Mouse (Mus musculus) midbrain, embryonic 10.5 days (tissue): ENCODE data around the gene Aip. TPM values are rescaled to one million over a fixed set of nuclear protein-coding genes. Genes with fewer than 3 reads are reported as not detected.
"Not testable (repeated sequence)": the region's sequence is repeated elsewhere in the genome, so short reads cannot be mapped to it uniquely, and the experiment has no call there.

ENCODE experiments used
- DNase-seq: peaks from one replicate; pipeline ENCODE4 v3.0.0-alpha.2; 2017; ENCODE audit warnings: low spot score
- H3K27ac ChIP-seq: fragments of 300-500 bp; sonication (generic); replicated peaks from 2 replicates; pipeline ENCODE4 v1.5.1; 2016; ENCODE audit warnings: mild to moderate bottlenecking
- H3K27me3 ChIP-seq: fragments of 300-500 bp; sonication (generic); 2 replicates; pipeline ENCODE4 v1.6.1; 2016; ENCODE audit warnings: low read depth, mild to moderate bottlenecking; ENCODE audit not compliant: poor library complexity, severe bottlenecking
- H3K36me3 ChIP-seq: fragments of 300-500 bp; sonication (generic); 2 replicates; pipeline ENCODE4 v1.6.1; 2016; ENCODE audit warnings: mild to moderate bottlenecking, moderate library complexity
- H3K4me1 ChIP-seq: fragments of 300-500 bp; sonication (generic); 2 replicates; pipeline ENCODE4 v1.6.1; 2016
- H3K4me3 ChIP-seq: fragments of 300-500 bp; sonication (generic); 2 replicates; pipeline ENCODE4 v1.5.1; 2016; ENCODE audit warnings: mild to moderate bottlenecking, moderate library complexity
- H3K9me3 ChIP-seq: fragments of 300-500 bp; sonication (generic); replicated peaks from 2 replicates; pipeline ENCODE4 v1.6.1; 2016; ENCODE audit warnings: mild to moderate bottlenecking
- WGBS: fragments of 180-500 bp; shearing (Covaris S2); methylation state at CpG from one replicate; pipeline ENCODE4 v1.1.7; 2016; 5-methylcytosine and 5-hydroxymethylcytosine counted together
- polyA plus RNA-seq: library from polyadenylated mRNA; unstranded; fragments of >200 nt; fragmentation: Nextera tagmentation; extraction: Ambion mirVana; gene quantifications from 2 replicates; pipeline ENCODE4 v1.2.1, GENCODE M21; 2016

The Aip gene
- polyA plus RNA-seq, 1 experiment from 2014 or later: 60.6 TPM

DNA sequence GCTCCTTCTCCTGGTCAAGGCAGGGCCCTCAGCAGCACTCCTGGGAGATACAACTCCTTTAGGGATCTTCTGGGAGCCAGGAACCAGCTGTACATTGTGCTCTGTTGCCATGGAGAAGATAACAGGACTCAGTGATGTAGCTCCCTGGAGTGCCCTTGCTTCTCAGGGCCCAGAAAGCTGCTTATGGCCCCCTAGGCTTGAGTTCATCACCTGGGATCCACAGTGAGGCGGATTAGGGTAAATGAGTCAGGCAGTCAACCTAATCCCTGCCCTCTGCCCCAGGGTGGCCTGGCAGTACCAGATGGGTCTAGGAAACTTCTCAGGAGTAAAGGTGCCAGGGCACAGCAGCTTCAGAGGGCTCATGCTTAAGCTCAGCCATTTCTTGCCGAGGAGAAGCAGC, 13.8 kb upstream of the Aip start, which contains the start of gene Gpr152:
Gpr152 (plus strand) TSS at position 342 of the 400 bp plus-strand sequence.
- Histone ChIP-seq H3K4me3 (no peak within 1 kb of the TSS), H3K27ac (peak within 1 kb of the TSS; percentile 65), H3K36me3 (no peaks in the 10 kb centered on the region), H3K27me3 (no peaks in the 10 kb centered on the region), H3K4me1 (peaks cover 23% of the 10 kb centered on the region), H3K9me3 (no peaks in the 10 kb centered on the region)
- no peak for DNase-seq
- 65% methylated on average over 2 of the region's 2 CpGs for WGBS

DNA sequence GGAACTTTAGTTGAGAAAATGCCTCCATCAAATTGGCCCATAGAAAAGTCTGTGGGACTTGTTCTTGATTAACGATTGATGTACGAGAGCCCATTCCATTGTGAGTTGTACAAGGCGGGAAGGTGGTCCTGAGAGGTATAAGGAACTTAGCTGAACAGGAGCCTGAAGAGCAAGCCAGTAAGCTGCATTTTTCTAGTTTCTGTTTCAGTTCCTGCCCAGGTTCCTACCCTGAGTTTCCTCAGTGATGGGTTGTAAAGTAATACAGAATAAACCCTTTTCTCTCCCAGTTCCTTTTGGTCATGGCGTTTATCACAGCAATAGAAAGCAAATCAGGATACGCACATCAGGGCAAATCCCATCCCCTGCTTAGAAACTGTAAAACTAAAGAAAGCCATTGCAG, 12.3 kb upstream of the Aip start:
- Histone ChIP-seq H3K27me3 (no peaks in the 10 kb centered on the region), H3K4me3 (no peak overlapping the region), H3K4me1 (peaks cover 22% of the 10 kb centered on the region), H3K27ac (no peak overlapping the region), H3K9me3 (no peaks in the 10 kb centered on the region), H3K36me3 (peaks cover 7% of the 10 kb centered on the region)
- whole genome bisulfite sequencing: 93% methylated on average over 5 of the region's 5 CpGs
- no peak for DNase-seq

DNA sequence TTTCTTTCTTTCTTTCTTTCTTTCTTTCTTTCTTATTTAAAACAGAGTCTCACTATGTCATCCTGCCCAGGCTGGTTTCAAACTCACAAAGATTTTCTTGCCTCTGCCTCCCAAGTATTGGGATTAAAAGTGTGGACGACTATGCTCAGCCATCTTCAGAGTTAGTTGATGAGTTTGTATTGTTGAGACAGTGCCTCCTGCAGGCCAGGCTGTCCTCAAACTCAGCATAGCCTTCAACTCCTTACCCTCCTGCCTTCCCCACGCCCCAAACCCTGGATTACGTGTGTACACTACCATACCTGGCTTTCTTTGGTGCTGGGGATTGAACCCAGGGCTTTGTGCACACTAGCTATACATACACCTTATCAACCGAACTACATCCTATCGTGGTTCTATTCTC, 10.8 kb upstream of the Aip start:
- H3K36me3 ChIP-seq: peaks cover 22% of the 10 kb centered on the region
- H3K4me3 ChIP-seq: no peak overlapping the region
- H3K4me1 ChIP-seq: peaks cover 20% of the 10 kb centered on the region
- 77% methylated on average over 5 of the region's 5 CpGs for WGBS
- no peaks in the 10 kb centered on the region for H3K27me3 ChIP-seq
- no peak overlapping the region for H3K27ac ChIP-seq
- no peaks in the 10 kb centered on the region for H3K9me3 ChIP-seq
- DNase-seq: no peak

DNA sequence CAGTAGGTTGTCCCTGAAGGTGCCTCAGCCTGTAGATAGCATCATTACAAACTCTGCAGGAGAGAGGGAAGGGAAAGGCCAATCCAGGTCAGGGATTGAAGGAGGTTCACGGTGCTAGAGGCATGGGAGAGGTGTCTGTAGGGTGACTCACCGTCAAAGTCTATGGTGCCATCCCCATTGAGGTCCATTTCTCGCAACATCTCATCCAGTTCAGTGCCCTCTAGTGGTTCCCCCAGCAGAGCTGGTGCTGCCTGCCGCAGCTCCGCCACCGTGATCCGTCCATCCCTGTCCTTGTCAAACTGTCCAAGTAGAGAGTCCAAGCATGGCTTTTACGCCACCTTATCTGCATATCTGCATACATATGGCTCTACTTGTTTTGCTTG, 10.3 kb upstream of the Aip start:
- H3K36me3 ChIP-seq: peaks cover 27% of the 10 kb centered on the region
- peaks cover 20% of the 10 kb centered on the region for H3K4me1 ChIP-seq
- H3K9me3 ChIP-seq, DNase-seq, H3K27me3 ChIP-seq, H3K4me3 ChIP-seq, H3K27ac ChIP-seq: not testable (repeated sequence)
- 36% methylated on average over 8 of the region's 8 CpGs for WGBS

DNA sequence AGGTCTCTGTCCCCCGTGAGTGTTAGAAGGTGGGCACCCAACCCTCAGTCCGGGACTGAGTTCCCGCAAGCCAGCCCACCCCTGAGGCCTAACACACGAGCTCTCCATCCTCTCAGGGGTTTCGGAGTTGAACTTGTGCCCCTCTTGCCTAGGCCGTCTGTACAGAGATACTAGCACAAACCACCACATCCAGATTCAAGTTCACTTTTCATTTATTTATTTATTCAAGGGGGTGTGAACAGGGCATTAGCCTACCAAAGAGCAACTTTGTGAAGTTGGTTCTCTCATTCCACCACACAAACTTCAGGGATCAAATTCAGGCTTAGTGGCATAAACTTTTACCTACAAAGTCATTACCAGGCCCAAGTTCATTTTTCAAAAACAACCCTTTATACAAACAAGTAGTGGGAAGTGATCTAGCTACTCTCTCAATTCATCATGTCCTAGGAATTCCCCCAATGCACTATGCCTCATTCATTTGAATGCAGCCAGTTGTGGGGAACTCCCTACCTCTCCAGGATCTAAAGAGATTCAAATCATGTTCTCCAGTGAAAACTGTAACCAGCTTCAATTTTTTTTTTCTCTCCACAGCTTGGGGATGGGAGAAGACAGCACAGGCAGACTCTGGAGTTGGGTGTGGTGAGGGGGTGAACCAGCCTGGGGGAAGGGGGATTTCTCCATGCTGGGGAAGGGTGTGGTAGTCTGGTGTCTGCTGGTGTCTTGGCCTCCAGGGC, 9.7 kb upstream of the Aip start:
- not testable (repeated sequence) for H3K27me3 ChIP-seq, H3K9me3 ChIP-seq, DNase-seq, H3K4me3 ChIP-seq, H3K27ac ChIP-seq
- WGBS: 76% methylated on average over 6 of the region's 6 CpGs
- Histone ChIP-seq H3K36me3 (peaks cover 30% of the 10 kb centered on the region), H3K4me1 (peaks cover 19% of the 10 kb centered on the region)

DNA sequence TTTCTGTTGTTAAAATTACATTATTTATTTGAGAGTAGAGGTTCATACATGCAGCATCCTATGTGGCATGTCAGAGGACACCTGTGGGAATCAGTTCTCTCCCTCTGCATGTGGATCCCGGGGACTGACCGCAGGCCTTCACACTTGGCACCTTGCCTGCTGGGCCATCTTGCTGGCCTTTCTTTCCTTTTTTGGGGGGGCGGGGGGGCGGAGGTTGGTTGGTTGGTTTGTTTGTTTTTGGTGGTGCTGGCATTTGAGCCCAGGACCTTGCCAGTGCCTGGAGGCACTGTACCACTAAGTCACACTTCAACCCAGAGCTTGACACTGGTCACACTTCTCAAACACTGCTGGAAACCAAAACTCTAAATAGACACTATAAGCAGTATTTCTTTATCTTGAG, 8.7 kb upstream of the Aip start:
- no peaks in the 10 kb centered on the region for H3K9me3 ChIP-seq
- peaks cover 9% of the 10 kb centered on the region for H3K4me1 ChIP-seq
- H3K27ac ChIP-seq: no peak overlapping the region
- no peaks in the 10 kb centered on the region for H3K27me3 ChIP-seq
- WGBS: 98% methylated on average over 4 of the region's 4 CpGs
- H3K4me3 ChIP-seq: no peak overlapping the region
- H3K36me3 ChIP-seq: peaks cover 41% of the 10 kb centered on the region
- DNase-seq: no peak

DNA sequence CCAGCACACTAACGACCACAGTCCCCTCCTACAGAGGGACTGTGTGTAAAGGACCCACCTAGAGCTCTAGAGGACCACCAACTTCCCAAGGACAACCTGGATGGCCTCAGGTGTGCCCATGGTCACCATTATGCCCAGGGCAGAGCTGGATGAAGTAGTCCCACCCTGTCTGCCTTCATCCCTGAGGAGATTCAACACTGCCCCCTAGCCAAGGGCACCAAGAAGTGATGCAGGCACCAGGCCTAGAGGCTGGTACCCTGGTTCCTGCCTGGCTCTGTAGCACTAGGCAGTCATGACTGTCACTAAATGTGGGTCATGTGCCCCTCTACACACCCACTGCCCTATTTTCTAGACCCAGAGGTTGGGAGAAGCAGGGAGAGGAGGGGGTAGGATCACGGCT, 6.1 kb upstream of the Aip start:
- Histone ChIP-seq H3K27me3 (no peaks in the 10 kb centered on the region), H3K4me1 (peaks cover 10% of the 10 kb centered on the region), H3K4me3 (no peak overlapping the region), H3K36me3 (peaks cover 61% of the 10 kb centered on the region), H3K9me3 (no peaks in the 10 kb centered on the region), H3K27ac (no peak overlapping the region)
- DNase-seq: no peak
- WGBS: 83% methylated on average over 2 of the region's 2 CpGs

DNA sequence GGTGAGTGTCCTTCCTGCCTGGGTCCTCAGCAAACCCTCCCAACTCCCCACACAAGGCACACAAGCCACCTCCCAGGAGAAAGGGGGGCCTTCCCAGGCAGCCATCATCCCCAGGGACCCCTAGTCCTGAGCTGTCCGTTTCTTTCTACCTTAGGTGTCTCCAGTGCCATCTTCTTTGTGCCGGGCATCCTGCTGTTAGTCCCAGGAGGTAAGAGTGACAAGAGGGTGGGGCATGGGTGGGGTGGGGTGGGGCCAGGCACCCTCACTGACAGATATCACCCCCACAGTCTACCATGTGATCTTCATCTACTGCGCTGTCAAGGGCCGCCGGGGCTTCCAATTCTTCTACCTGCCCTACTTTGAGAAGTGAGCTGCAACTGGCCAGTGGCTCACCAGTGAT, 5.4 kb upstream of the Aip start:
- WGBS: 95% methylated on average over 5 of the region's 5 CpGs
- H3K4me3 ChIP-seq: no peak overlapping the region
- H3K9me3 ChIP-seq: no peaks in the 10 kb centered on the region
- peaks cover 17% of the 10 kb centered on the region for H3K4me1 ChIP-seq
- no peak overlapping the region for H3K27ac ChIP-seq
- no peak for DNase-seq
- H3K36me3 ChIP-seq: peaks cover 61% of the 10 kb centered on the region
- no peaks in the 10 kb centered on the region for H3K27me3 ChIP-seq

DNA sequence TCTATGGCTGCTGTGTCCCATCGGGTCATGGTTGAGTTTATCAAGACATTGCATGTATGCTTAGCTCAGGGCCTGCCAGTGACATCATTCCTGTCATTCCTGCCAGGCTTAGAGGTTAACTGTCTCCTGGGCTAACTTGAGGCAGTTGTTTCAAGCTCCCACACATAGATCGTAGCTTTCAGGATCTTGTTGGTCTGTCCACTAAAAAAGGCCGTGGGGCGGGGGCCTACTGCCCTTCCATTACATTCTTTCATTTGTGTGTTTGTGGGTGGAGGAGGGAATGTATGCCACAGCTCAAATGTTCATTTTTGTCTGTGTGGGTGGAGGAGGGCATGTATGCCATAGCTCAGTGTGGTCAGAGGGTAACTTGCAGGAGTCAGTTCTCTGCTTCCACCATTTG, 4.4 kb upstream of the Aip start:
- no peak overlapping the region for H3K27ac ChIP-seq
- DNase-seq: no peak
- peaks cover 61% of the 10 kb centered on the region for H3K36me3 ChIP-seq
- no peaks in the 10 kb centered on the region for H3K27me3 ChIP-seq
- H3K4me3 ChIP-seq: no peak overlapping the region
- no peaks in the 10 kb centered on the region for H3K9me3 ChIP-seq
- WGBS: 90% methylated on average over 4 of the region's 4 CpGs
- H3K4me1 ChIP-seq: peaks cover 21% of the 10 kb centered on the region

DNA sequence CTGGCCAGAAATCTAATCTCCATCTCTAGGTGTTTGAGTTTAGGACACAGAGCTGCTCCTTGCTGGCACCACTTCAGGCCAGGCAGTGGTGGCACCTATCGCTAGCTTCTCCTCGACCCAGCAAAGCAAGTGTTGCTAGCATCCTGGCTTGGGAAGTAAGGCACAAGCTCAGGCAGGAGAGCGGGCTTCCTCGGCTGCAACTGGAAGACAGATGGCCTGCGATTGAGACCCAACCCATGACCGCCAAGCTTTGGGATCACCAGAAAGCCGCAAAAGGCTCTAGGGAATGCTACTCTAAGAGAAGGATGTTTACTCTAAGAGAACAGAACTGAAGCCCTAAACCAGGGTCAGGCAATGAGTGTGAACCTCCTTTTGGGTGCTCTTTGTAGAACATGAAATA, 3.8 kb upstream of the Aip start:
- no peak for DNase-seq
- Histone ChIP-seq H3K4me1 (peaks cover 22% of the 10 kb centered on the region), H3K9me3 (no peaks in the 10 kb centered on the region), H3K4me3 (no peak overlapping the region), H3K36me3 (peaks cover 61% of the 10 kb centered on the region), H3K27me3 (no peaks in the 10 kb centered on the region), H3K27ac (no peak overlapping the region)
- 96% methylated on average over 7 of the region's 7 CpGs for WGBS

DNA sequence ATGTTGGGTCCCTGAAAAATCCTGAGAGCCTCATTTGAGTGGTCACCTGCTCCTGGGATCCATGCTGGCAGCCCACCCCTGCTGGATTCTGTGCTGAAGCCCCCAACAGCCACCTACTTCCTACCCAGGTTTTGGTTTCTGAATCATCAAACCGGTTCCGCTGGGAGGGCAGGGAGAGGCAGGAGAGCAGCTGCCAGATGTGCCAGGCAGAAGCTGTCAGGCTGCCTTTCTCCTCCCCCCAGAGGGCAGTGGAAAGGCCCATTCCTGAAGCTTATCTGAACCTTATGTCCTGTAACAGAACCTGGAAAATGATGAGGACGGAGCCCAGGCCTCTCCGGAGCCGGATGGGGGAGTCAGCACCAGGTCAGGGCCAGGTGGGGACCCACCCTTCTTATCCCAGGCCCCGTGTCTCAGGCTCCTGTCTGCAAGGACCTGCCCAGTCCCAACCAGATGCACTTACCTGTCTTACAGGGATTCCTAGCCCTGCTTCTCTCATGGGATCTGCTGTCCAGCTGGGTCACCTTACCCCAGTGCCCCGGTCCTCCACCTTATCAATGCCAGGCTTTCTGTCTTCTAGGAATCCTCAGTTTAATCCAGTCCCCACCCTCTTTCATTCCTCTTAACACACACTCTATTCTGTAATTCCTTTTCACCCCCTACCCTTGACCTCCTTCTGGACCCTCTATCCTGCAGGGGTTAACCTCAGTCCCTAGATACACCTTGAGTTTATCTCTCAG, 1.3 kb upstream of the Aip start:
- no peaks in the 10 kb centered on the region for H3K27me3 ChIP-seq
- DNase-seq: no peak
- H3K4me3 ChIP-seq: peak overlapping the region; percentile 79
- H3K36me3 ChIP-seq: peaks cover 44% of the 10 kb centered on the region
- peaks cover 22% of the 10 kb centered on the region for H3K4me1 ChIP-seq
- WGBS: 73% methylated on average over 7 of the region's 7 CpGs
- H3K27ac ChIP-seq: peak overlapping the region; percentile 90
- no peaks in the 10 kb centered on the region for H3K9me3 ChIP-seq

DNA sequence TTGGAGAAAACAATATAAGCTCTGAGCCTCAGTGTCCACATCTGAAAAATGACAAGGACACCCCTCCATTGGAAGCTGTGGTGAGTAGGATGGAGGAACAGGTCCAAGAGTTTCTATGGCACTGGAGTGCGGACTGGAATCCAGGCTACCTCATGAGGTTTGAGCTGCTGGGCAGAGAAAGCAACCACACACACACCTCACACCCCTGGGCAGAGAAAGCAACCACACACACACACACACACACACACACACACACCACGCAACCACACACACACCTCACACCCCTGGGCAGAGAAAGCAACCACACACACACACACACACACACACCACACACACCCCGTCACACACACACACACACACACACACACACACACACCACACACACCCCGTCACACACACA, 390 bp downstream of the Aip start:
- Histone ChIP-seq H3K4me1 (peaks cover 32% of the 10 kb centered on the region), H3K4me3 (peak overlapping the region; percentile 79), H3K27ac (peak overlapping the region; percentile 90), H3K36me3 (peaks cover 30% of the 10 kb centered on the region)
- not testable (repeated sequence) for H3K27me3 ChIP-seq, DNase-seq, H3K9me3 ChIP-seq
- WGBS: 18% methylated on average over 4 of the region's 4 CpGs

DNA sequence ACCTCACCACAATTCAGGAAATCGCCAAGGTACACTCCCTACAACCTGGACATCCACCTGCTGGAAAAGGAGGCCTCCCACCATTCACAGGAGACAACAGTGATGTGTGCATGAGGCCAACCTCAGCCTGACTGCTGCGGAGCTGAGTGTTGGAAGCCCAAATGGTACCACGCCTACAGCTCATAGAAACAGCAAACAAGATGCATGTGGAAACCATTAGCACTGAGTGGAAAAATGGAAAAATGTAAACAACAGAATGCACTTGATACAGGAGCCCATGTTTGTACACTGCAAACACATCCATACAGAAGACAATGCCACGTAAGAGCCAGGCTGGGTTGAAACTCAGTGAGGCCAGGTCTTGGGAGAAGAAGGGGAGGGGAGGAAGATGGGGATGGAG, 1.2 kb downstream of the Aip start:
- H3K36me3 ChIP-seq: peaks cover 21% of the 10 kb centered on the region
- no peak for DNase-seq
- H3K27me3 ChIP-seq: peaks cover 8% of the 10 kb centered on the region; the same call in 1 of the 2 replicates
- peaks cover 36% of the 10 kb centered on the region for H3K4me1 ChIP-seq
- H3K4me3 ChIP-seq: no peak overlapping the region
- H3K27ac ChIP-seq: no peak overlapping the region
- H3K9me3 ChIP-seq: no peaks in the 10 kb centered on the region
- 89% methylated on average over 4 of the region's 4 CpGs for WGBS
